ENCODE assay signal across 8 mouse cellular contexts in genomic region chr15:12117242-12118092, GRCm38 (mm10). TPM values are rescaled to one million over a fixed set of nuclear protein-coding genes. Genes with fewer than 3 reads are reported as not detected.
A peak's percentile ranks its signal among the peaks of the same experiment; 100 is the strongest.
DNase-seq lines count a peak whose midpoint lies in the region; ATAC-seq and TF ChIP-seq lines count a peak whose summit lies in the region.

Zfr (plus strand) TSS chr15:12117831.

- H3K36me3 ChIP-seq in embryonic facial prominence, embryonic 15.5 days, result no peaks in the 10 kb centered on the region
- no peaks in the 10 kb centered on the region for H3K36me3 ChIP-seq in kidney, embryonic 14.5 days (ENCODE audit: control insufficient read depth, insufficient read depth, low read length)
- no peaks in the 10 kb centered on the region for H3K36me3 ChIP-seq in limb, embryonic 15.5 days

- peak within 1 kb of the TSS; percentile 69 for H3K4me2 ChIP-seq in embryonic facial prominence, embryonic 15.5 days (replicated peaks)
- H3K4me2 ChIP-seq in kidney, embryonic 14.5 days (replicated peaks; ENCODE audit: low read depth, low read length), result peak within 1 kb of the TSS; percentile 85
- H3K4me2 ChIP-seq in limb, embryonic 15.5 days, result peak within 1 kb of the TSS; percentile 67

- peak within 1 kb of the TSS; percentile 95 for H3K4me3 ChIP-seq in bone marrow, adult 2 months (replicated peaks; ENCODE audit: control insufficient read depth, low read depth, low read length)
- peak within 1 kb of the TSS; percentile 80 for H3K4me3 ChIP-seq in embryonic facial prominence, embryonic 15.5 days (replicated peaks)
- peak within 1 kb of the TSS; percentile 99 for H3K4me3 ChIP-seq in kidney, embryonic 14.5 days (ENCODE audit: low read length)
- H3K4me3 ChIP-seq in limb, embryonic 15.5 days, result peak within 1 kb of the TSS; percentile 96

- peak within 1 kb of the TSS; percentile 91 for H3K27ac ChIP-seq in bone marrow, adult 2 months (ENCODE audit: control insufficient read depth, insufficient read depth, low read depth, low read length, poor library complexity)
- H3K27ac ChIP-seq in embryonic facial prominence, embryonic 15.5 days (replicated peaks), result peak within 1 kb of the TSS; percentile 85
- H3K27ac ChIP-seq in kidney, embryonic 14.5 days (ENCODE audit: low read depth, low read length), result peak within 1 kb of the TSS; percentile 94
- peak within 1 kb of the TSS; percentile 91 for H3K27ac ChIP-seq in limb, embryonic 15.5 days

- peak; percentile 70 for TF ChIP-seq POLR2A in bone marrow, adult 2 months (IDR thresholded peaks at IDR 0.05; ENCODE audit: borderline replicate concordance, control insufficient read depth, low read depth, low read length)

- H3K9me3 ChIP-seq in embryonic facial prominence, embryonic 15.5 days (replicated peaks), result no peaks in the 10 kb centered on the region
- H3K9me3 ChIP-seq in kidney, embryonic 14.5 days (ENCODE audit: control insufficient read depth, low read length), result no peaks in the 10 kb centered on the region
- H3K9me3 ChIP-seq in limb, embryonic 15.5 days, result no peaks in the 10 kb centered on the region

- under 1% methylated on average over 59 of the region's 59 CpGs for WGBS in bone marrow, adult 2 months
- under 1% methylated on average over 58 of the region's 59 CpGs for WGBS in embryonic facial prominence, embryonic 15.5 days
- WGBS in kidney, embryonic 14.5 days, result under 1% methylated on average over 40 of the region's 59 CpGs
- WGBS in limb, embryonic 15.5 days, result under 1% methylated on average over 54 of the region's 59 CpGs

- H3K27me3 ChIP-seq in embryonic facial prominence, embryonic 15.5 days, result no peaks in the 10 kb centered on the region
- no peaks in the 10 kb centered on the region for H3K27me3 ChIP-seq in kidney, embryonic 14.5 days (ENCODE audit: control insufficient read depth, insufficient read depth, low read length)
- no peaks in the 10 kb centered on the region for H3K27me3 ChIP-seq in limb, embryonic 15.5 days

- ATAC-seq in embryonic facial prominence, embryonic 15.5 days (ENCODE audit: insufficient number of reproducible peaks, low FRiP score, low TSS enrichment, low read depth), result peak; percentile 95
- ATAC-seq in kidney, embryonic 14.5 days (ENCODE audit: low FRiP score, low TSS enrichment), result peak; percentile 93
- peak; percentile 94 for ATAC-seq in limb, embryonic 15.5 days (ENCODE audit: insufficient number of reproducible peaks, low FRiP score, low TSS enrichment, low read depth)

- no peaks in the 10 kb centered on the region; the same call in 1 of the 2 replicates for H3K4me1 ChIP-seq in bone marrow, adult 2 months (ENCODE audit: control insufficient read depth, insufficient read depth, low read length)
- H3K4me1 ChIP-seq in embryonic facial prominence, embryonic 15.5 days, result peaks cover 15% of the 10 kb centered on the region
- H3K4me1 ChIP-seq in kidney, embryonic 14.5 days (ENCODE audit: control insufficient read depth, insufficient read depth, low read length), result 0 out of 2 replicates have a peak, but pooled peaks cover 4% of the 10 kb centered on the region
- H3K4me1 ChIP-seq in limb, embryonic 15.5 days, result peaks cover 12% of the 10 kb centered on the region; the same call in 1 of the 2 replicates

- peak; percentile 44; the same call in 1 of the 2 replicates for TF ChIP-seq CTCF in bone marrow, adult 2 months (IDR thresholded peaks at IDR 0.05; ENCODE audit: control insufficient read depth, insufficient read depth, low read length)

- H3K9ac ChIP-seq in embryonic facial prominence, embryonic 15.5 days, result peak within 1 kb of the TSS; percentile 99
- peak within 1 kb of the TSS; percentile 99 for H3K9ac ChIP-seq in kidney, embryonic 14.5 days (ENCODE audit: low read depth, low read length)
- H3K9ac ChIP-seq in limb, embryonic 15.5 days, result peak within 1 kb of the TSS; percentile 94

- DNase-seq in 416B (ENCODE audit: low read depth), result peak; percentile 88
- peak; percentile 91 to 93 for DNase-seq in heart, adult 9 months (ENCODE audit: low spot score in 2 of 2)
- peak; percentile 65 to 89 for DNase-seq in monocyte, adult 2 months (ENCODE audit: low read depth in 1 of 2, low spot score in 2 of 2)
- peak; percentile 88 to 90 for DNase-seq in spleen, postnatal 36 days (ENCODE audit: low spot score in 2 of 2)

RNA-seq across cellular contexts. Expression of gene Zfr, which starts in this region (rescaled TPM):
- polyA plus RNA-seq in bone marrow, adult 2 months (2011; ENCODE audit: insufficient read depth, insufficient read length, low replicate concordance, missing spikeins), result 43.0 and 57.5 TPM in 2 replicates
- 114 and 129 TPM in 2 replicates for polyA plus RNA-seq in embryonic facial prominence, embryonic 15.5 days (2015; fragmentation: Nextera tagmentation; extraction: Ambion mirVana)
- polyA plus RNA-seq in kidney, embryonic 14.5 days (2014; fragmentation: Nextera tagmentation; extraction: Ambion mirVana), result 83.8 and 154 TPM in 2 replicates
- 128 TPM in 2 replicates for polyA plus RNA-seq in limb, embryonic 15.5 days (2015; fragmentation: Nextera tagmentation; extraction: Ambion mirVana)

Comparison
In these comparisons a context has a peak if more than half of its experiments do, and no peak if none do; other contexts are left out.
1. Peak in every context shown above with its lines: DNase-seq, ATAC-seq, H3K4me3 ChIP-seq and H3K27ac ChIP-seq.